Mouse (Mus musculus) cerebellum, adult 2 months (tissue): ENCODE measurements around the gene Gab2.

Source experiments
- CTCF ChIP-seq: fragments of 200-500 bp; IDR thresholded peaks from 2 replicates; pipeline ENCODE4 v1.5.1; 2011; ENCODE audit warnings: low read depth, mild to moderate bottlenecking, control low read depth, low read length, moderate library complexity, borderline replicate concordance; ENCODE audit not compliant: insufficient read depth
- POLR2A ChIP-seq: fragments of 200-500 bp; IDR thresholded peaks from 2 replicates; pipeline ENCODE4 v1.6.1; 2011; ENCODE audit warnings: low read length, control low read depth, borderline replicate concordance; ENCODE audit not compliant: insufficient read depth

DNA sequence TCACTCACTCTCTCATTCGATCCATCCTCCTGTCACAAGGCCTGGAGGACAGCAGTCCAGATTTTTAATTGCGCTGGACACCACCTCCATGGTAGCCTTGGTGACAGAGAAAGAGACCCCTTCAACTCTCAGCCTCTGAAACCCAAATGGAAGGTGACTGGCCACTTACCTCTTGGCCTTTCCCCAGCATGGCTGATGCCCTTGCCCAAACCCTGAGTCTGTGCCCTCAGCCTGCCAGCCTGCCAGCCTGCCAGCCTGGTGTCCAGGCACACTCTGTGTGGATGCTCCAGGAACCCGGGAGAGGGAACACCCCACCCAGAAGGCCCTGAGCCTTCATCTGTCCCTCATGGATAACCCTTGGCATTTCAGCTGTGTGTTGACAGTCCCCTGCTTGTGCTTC is 248.3 kb downstream of the Gab2 start:
- TF ChIP-seq CTCF: no peak
- no peak for TF ChIP-seq POLR2A
